Mouse (Mus musculus): Measurements from ENCODE around the gene Cybrd1. TPM values are rescaled to one million over a fixed set of nuclear protein-coding genes. Genes with fewer than 3 reads are reported as not detected.

Gene Cybrd1
- polyA plus RNA-seq, 2 experiments, result 6.5 to 18.9 TPM

- Histone ChIP-seq H3K36me3 (ENCODE audit: control insufficient read depth, insufficient read depth, low read length) (no peaks in the 10 kb centered on the region), H3K4me1 (ENCODE audit: control insufficient read depth, insufficient read depth, low read length) (peaks cover 10% of the 10 kb centered on the region; the same call in 1 of the 2 replicates), H3K27me3 (ENCODE audit: control insufficient read depth, insufficient read depth, low read length) (no peaks in the 10 kb centered on the region), H3K27ac (replicated peaks; ENCODE audit: low read depth, low read length) (no peak overlapping the region), H3K9ac (ENCODE audit: low read depth, low read length, severe bottlenecking) (no peak overlapping the region), H3K9me3 (ENCODE audit: control insufficient read depth, low read length) (no peaks in the 10 kb centered on the region), H3K4me3 (replicated peaks; ENCODE audit: low read length) (no peak overlapping the region), H3K4me2 (replicated peaks; ENCODE audit: low read depth, low read length, severe bottlenecking) (no peak overlapping the region)
- TF ChIP-seq POLR2A (IDR thresholded peaks at IDR 0.05; ENCODE audit: borderline replicate concordance, extremely low read depth, insufficient read depth, insufficient read length), result no peak
- 36% methylated on average over 6 of the region's 6 CpGs for WGBS
- DNase-seq (ENCODE audit: low spot score), result peak; percentile 60
- peak; percentile 80 for ATAC-seq (ENCODE audit: low FRiP score, low read depth)
These were observed 4.1 kb upstream of the Cybrd1 start for GRCm38 (mm10) chr2:71113489-71114171.

GRCm38 (mm10) chr2:71116151-71116550 lies 1.6 kb upstream of the Cybrd1 start:
- WGBS, result 92% methylated on average over 4 of the region's 4 CpGs
- Histone ChIP-seq H3K4me1 (ENCODE audit: control insufficient read depth, insufficient read depth, low read length) (peaks cover 20% of the 10 kb centered on the region), H3K27me3 (ENCODE audit: control insufficient read depth, insufficient read depth, low read length) (no peaks in the 10 kb centered on the region), H3K36me3 (ENCODE audit: control insufficient read depth, insufficient read depth, low read length) (no peaks in the 10 kb centered on the region), H3K4me2 (replicated peaks; ENCODE audit: low read depth, low read length, severe bottlenecking) (no peak overlapping the region), H3K4me3 (replicated peaks; ENCODE audit: low read length) (no peak overlapping the region), H3K9me3 (ENCODE audit: control insufficient read depth, low read length) (no peaks in the 10 kb centered on the region), H3K9ac (ENCODE audit: low read depth, low read length, severe bottlenecking) (no peak overlapping the region), H3K27ac (replicated peaks; ENCODE audit: low read depth, low read length) (no peak overlapping the region)
- DNase-seq (ENCODE audit: low spot score), result no peak
- ATAC-seq (ENCODE audit: low FRiP score, low read depth), result no peak
- no peak for TF ChIP-seq POLR2A (IDR thresholded peaks at IDR 0.05; ENCODE audit: borderline replicate concordance, extremely low read depth, insufficient read depth, insufficient read length)

GRCm38 (mm10) chr2:71120844-71121243 lies 3.1 kb downstream of the Cybrd1 start:
- H3K36me3 ChIP-seq (ENCODE audit: control insufficient read depth, insufficient read depth, low read length), result no peaks in the 10 kb centered on the region
- 87% methylated on average over 10 of the region's 10 CpGs for WGBS
- no peak for TF ChIP-seq POLR2A (IDR thresholded peaks at IDR 0.05; ENCODE audit: borderline replicate concordance, extremely low read depth, insufficient read depth, insufficient read length)
- H3K9me3 ChIP-seq (ENCODE audit: control insufficient read depth, low read length), result no peaks in the 10 kb centered on the region
- no peak overlapping the region for H3K9ac ChIP-seq (ENCODE audit: low read depth, low read length, severe bottlenecking)
- H3K27ac ChIP-seq (replicated peaks; ENCODE audit: low read depth, low read length), result no peak overlapping the region
- no peaks in the 10 kb centered on the region for H3K27me3 ChIP-seq (ENCODE audit: control insufficient read depth, insufficient read depth, low read length)
- no peak overlapping the region for H3K4me2 ChIP-seq (replicated peaks; ENCODE audit: low read depth, low read length, severe bottlenecking)
- ATAC-seq (ENCODE audit: low FRiP score, low read depth) (no peak), DNase-seq (ENCODE audit: low spot score) (no peak)
- H3K4me1 ChIP-seq (ENCODE audit: control insufficient read depth, insufficient read depth, low read length), result peaks cover 29% of the 10 kb centered on the region
- H3K4me3 ChIP-seq (replicated peaks; ENCODE audit: low read length), result no peak overlapping the region

GRCm38 (mm10) chr2:71121406-71121805 lies 3.7 kb downstream of the Cybrd1 start:
- DNase-seq (ENCODE audit: low spot score) (no peak), ATAC-seq (ENCODE audit: low FRiP score, low read depth) (no peak)
- Histone ChIP-seq H3K4me3 (replicated peaks; ENCODE audit: low read length) (no peak overlapping the region), H3K9me3 (ENCODE audit: control insufficient read depth, low read length) (no peaks in the 10 kb centered on the region), H3K9ac (ENCODE audit: low read depth, low read length, severe bottlenecking) (no peak overlapping the region), H3K27ac (replicated peaks; ENCODE audit: low read depth, low read length) (no peak overlapping the region), H3K4me1 (ENCODE audit: control insufficient read depth, insufficient read depth, low read length) (peaks cover 29% of the 10 kb centered on the region), H3K36me3 (ENCODE audit: control insufficient read depth, insufficient read depth, low read length) (no peaks in the 10 kb centered on the region), H3K4me2 (replicated peaks; ENCODE audit: low read depth, low read length, severe bottlenecking) (no peak overlapping the region), H3K27me3 (ENCODE audit: control insufficient read depth, insufficient read depth, low read length) (no peaks in the 10 kb centered on the region)
- 30% methylated on average over 5 of the region's 5 CpGs for WGBS
- TF ChIP-seq POLR2A (IDR thresholded peaks at IDR 0.05; ENCODE audit: borderline replicate concordance, extremely low read depth, insufficient read depth, insufficient read length), result no peak

- 0 out of 2 replicates have a peak overlapping the region, but pooled peaks have one; percentile 41 for H3K27ac ChIP-seq (replicated peaks; ENCODE audit: low read depth, low read length)
- ATAC-seq (ENCODE audit: low FRiP score, low read depth) (peak; percentile 25; the same call in 1 of the 2 replicates), DNase-seq (ENCODE audit: low spot score) (peak; percentile 38)
- H3K9ac ChIP-seq (ENCODE audit: low read depth, low read length, severe bottlenecking), result no peak overlapping the region
- H3K4me3 ChIP-seq (replicated peaks; ENCODE audit: low read length), result no peak overlapping the region
- H3K4me2 ChIP-seq (replicated peaks; ENCODE audit: low read depth, low read length, severe bottlenecking), result no peak overlapping the region
- no peak for TF ChIP-seq POLR2A (IDR thresholded peaks at IDR 0.05; ENCODE audit: borderline replicate concordance, extremely low read depth, insufficient read depth, insufficient read length)
- H3K4me1 ChIP-seq (ENCODE audit: control insufficient read depth, insufficient read depth, low read length), result peaks cover 29% of the 10 kb centered on the region
- no peaks in the 10 kb centered on the region for H3K9me3 ChIP-seq (ENCODE audit: control insufficient read depth, low read length)
- 47% methylated on average over 13 of the region's 13 CpGs for WGBS
- H3K27me3 ChIP-seq (ENCODE audit: control insufficient read depth, insufficient read depth, low read length), result no peaks in the 10 kb centered on the region
- H3K36me3 ChIP-seq (ENCODE audit: control insufficient read depth, insufficient read depth, low read length), result no peaks in the 10 kb centered on the region
These were observed 4.7 kb downstream of the Cybrd1 start for GRCm38 (mm10) chr2:71122268-71123029.

Data from limb, embryonic 14.5 days (tissue).